Mouse (Mus musculus): ENCODE measurements around the gene Tmem141. TPM values are rescaled to one million over a fixed set of nuclear protein-coding genes. Genes with fewer than 3 reads are reported as not detected.

Tmem141 gene
- polyA plus RNA-seq, 1 experiment from 2014 or later, result 20.4 TPM

- 56% methylated on average over 4 of the region's 4 CpGs for WGBS
- peaks cover 59% of the 10 kb centered on the region for H3K36me3 ChIP-seq
- no peak overlapping the region for H3K4me3 ChIP-seq
- H3K27me3 ChIP-seq (replicated peaks), result peaks cover 28% of the 10 kb centered on the region
- H3K27ac ChIP-seq (replicated peaks), result no peak overlapping the region
- H3K4me2 ChIP-seq, result no peak overlapping the region
- no peak overlapping the region; the same call in 1 of the 2 replicates for H3K9ac ChIP-seq
- no peak for ATAC-seq (ENCODE audit: extremely low read depth, insufficient number of reproducible peaks, low FRiP score, low TSS enrichment)
- no peaks in the 10 kb centered on the region for H3K9me3 ChIP-seq
- peaks cover 49% of the 10 kb centered on the region for H3K4me1 ChIP-seq
These were observed 38.2 kb downstream of the Tmem141 start for GRCm38 (mm10) chr2:25583571-25583970.

- Histone ChIP-seq H3K36me3 (peaks cover 54% of the 10 kb centered on the region), H3K27ac (replicated peaks) (no peak overlapping the region), H3K27me3 (replicated peaks) (peaks cover 33% of the 10 kb centered on the region), H3K4me3 (no peak overlapping the region), H3K9me3 (no peaks in the 10 kb centered on the region), H3K4me1 (peaks cover 54% of the 10 kb centered on the region), H3K4me2 (no peak overlapping the region), H3K9ac (peak overlapping the region; percentile 58; the same call in 1 of the 2 replicates)
- WGBS, result 85% methylated on average over 6 of the region's 6 CpGs
- ATAC-seq (ENCODE audit: extremely low read depth, insufficient number of reproducible peaks, low FRiP score, low TSS enrichment), result no peak
These were observed 38.7 kb downstream of the Tmem141 start for GRCm38 (mm10) chr2:25583120-25583481.

- Histone ChIP-seq H3K4me3 (no peak overlapping the region), H3K27ac (replicated peaks) (no peak overlapping the region), H3K4me1 (peaks cover 59% of the 10 kb centered on the region), H3K27me3 (replicated peaks) (peaks cover 38% of the 10 kb centered on the region), H3K9ac (peak overlapping the region; percentile 58), H3K36me3 (peaks cover 49% of the 10 kb centered on the region), H3K4me2 (peak overlapping the region; percentile 78; the same call in 1 of the 2 replicates), H3K9me3 (no peaks in the 10 kb centered on the region)
- WGBS, result 50% methylated on average over 12 of the region's 12 CpGs
- no peak for ATAC-seq (ENCODE audit: extremely low read depth, insufficient number of reproducible peaks, low FRiP score, low TSS enrichment)
These were observed 39.2 kb downstream of the Tmem141 start for GRCm38 (mm10) chr2:25582466-25583119.

- Histone ChIP-seq H3K4me2 (peak overlapping the region; percentile 78), H3K9ac (peak overlapping the region; percentile 58), H3K27ac (replicated peaks) (no peak overlapping the region), H3K4me3 (peak overlapping the region; percentile 50; the same call in 1 of the 2 replicates), H3K4me1 (peaks cover 60% of the 10 kb centered on the region), H3K27me3 (replicated peaks) (peaks cover 45% of the 10 kb centered on the region), H3K9me3 (no peaks in the 10 kb centered on the region), H3K36me3 (peaks cover 42% of the 10 kb centered on the region)
- whole genome bisulfite sequencing, result 32% methylated on average over 6 of the region's 6 CpGs
- ATAC-seq (ENCODE audit: extremely low read depth, insufficient number of reproducible peaks, low FRiP score, low TSS enrichment), result no peak
These were observed 39.9 kb downstream of the Tmem141 start for GRCm38 (mm10) chr2:25581901-25582301.

GRCm38 (mm10) chr2:25581294-25581864 lies 40.4 kb downstream of the Tmem141 start, which contains the start of gene Ajm1:
Gene Ajm1, minus strand, starts transcription at chr2:25581757.
- Histone ChIP-seq H3K27ac (replicated peaks) (no peak within 1 kb of the TSS), H3K4me3 (peak within 1 kb of the TSS; percentile 50), H3K9me3 (no peaks in the 10 kb centered on the region), H3K36me3 (peaks cover 37% of the 10 kb centered on the region), H3K27me3 (replicated peaks) (peaks cover 50% of the 10 kb centered on the region), H3K9ac (peak within 1 kb of the TSS; percentile 73), H3K4me1 (peaks cover 59% of the 10 kb centered on the region), H3K4me2 (peak within 1 kb of the TSS; percentile 78)
- 0 out of 2 replicates have a peak, but pooled peaks have one; percentile 35 for ATAC-seq (ENCODE audit: extremely low read depth, insufficient number of reproducible peaks, low FRiP score, low TSS enrichment)
- 6% methylated on average over 19 of the region's 19 CpGs for WGBS

- H3K4me2 ChIP-seq, result 0 out of 2 replicates have a peak overlapping the region, but pooled peaks have one; percentile 78
- peaks cover 57% of the 10 kb centered on the region for H3K27me3 ChIP-seq (replicated peaks)
- peak overlapping the region; percentile 50; the same call in 1 of the 2 replicates for H3K4me3 ChIP-seq
- WGBS, result 40% methylated on average over 6 of the region's 6 CpGs
- no peak overlapping the region for H3K27ac ChIP-seq (replicated peaks)
- peaks cover 64% of the 10 kb centered on the region for H3K4me1 ChIP-seq
- no peaks in the 10 kb centered on the region for H3K9me3 ChIP-seq
- peaks cover 30% of the 10 kb centered on the region for H3K36me3 ChIP-seq
- ATAC-seq (ENCODE audit: extremely low read depth, insufficient number of reproducible peaks, low FRiP score, low TSS enrichment), result no peak
- no peak overlapping the region; the same call in 1 of the 2 replicates for H3K9ac ChIP-seq
These were observed 41.1 kb downstream of the Tmem141 start for GRCm38 (mm10) chr2:25580621-25581101.

GRCm38 (mm10) chr2:25579737-25580460 lies 41.9 kb downstream of the Tmem141 start:
- Histone ChIP-seq H3K9me3 (no peaks in the 10 kb centered on the region), H3K4me1 (peaks cover 67% of the 10 kb centered on the region), H3K36me3 (peaks cover 22% of the 10 kb centered on the region), H3K9ac (peak overlapping the region; percentile 9; the same call in 1 of the 2 replicates), H3K27ac (replicated peaks) (no peak overlapping the region), H3K27me3 (replicated peaks) (peaks cover 58% of the 10 kb centered on the region), H3K4me3 (peak overlapping the region; percentile 40), H3K4me2 (peak overlapping the region; percentile 59)
- ATAC-seq (ENCODE audit: extremely low read depth, insufficient number of reproducible peaks, low FRiP score, low TSS enrichment), result no peak
- 7% methylated on average over 27 of the region's 27 CpGs for WGBS

- Histone ChIP-seq H3K4me3 (peak overlapping the region; percentile 40), H3K36me3 (peaks cover 14% of the 10 kb centered on the region), H3K9me3 (no peaks in the 10 kb centered on the region), H3K27ac (replicated peaks) (no peak overlapping the region), H3K9ac (peak overlapping the region; percentile 9; the same call in 1 of the 2 replicates), H3K4me1 (peaks cover 69% of the 10 kb centered on the region), H3K4me2 (peak overlapping the region; percentile 59), H3K27me3 (replicated peaks) (peaks cover 58% of the 10 kb centered on the region)
- WGBS, result 4% methylated on average over 73 of the region's 77 CpGs
- ATAC-seq (ENCODE audit: extremely low read depth, insufficient number of reproducible peaks, low FRiP score, low TSS enrichment), result no peak
These were observed 42.7 kb downstream of the Tmem141 start for GRCm38 (mm10) chr2:25578796-25579736.

- H3K4me1 ChIP-seq, result peaks cover 77% of the 10 kb centered on the region
- H3K27me3 ChIP-seq (replicated peaks), result peaks cover 58% of the 10 kb centered on the region
- ATAC-seq (ENCODE audit: extremely low read depth, insufficient number of reproducible peaks, low FRiP score, low TSS enrichment), result no peak
- no peak overlapping the region for H3K27ac ChIP-seq (replicated peaks)
- H3K4me2 ChIP-seq, result peak overlapping the region; percentile 59
- H3K9me3 ChIP-seq, result no peaks in the 10 kb centered on the region
- WGBS, result 4% methylated on average over 75 of the region's 75 CpGs
- peak overlapping the region; percentile 50 for H3K9ac ChIP-seq
- peak overlapping the region; percentile 40 for H3K4me3 ChIP-seq
- peaks cover 8% of the 10 kb centered on the region for H3K36me3 ChIP-seq
These were observed 43.6 kb downstream of the Tmem141 start for GRCm38 (mm10) chr2:25577951-25578795.

Measured in heart, embryonic 13.5 days (tissue).